Mouse (Mus musculus) right cerebral cortex, postnatal 25 days (tissue): ENCODE results near the gene Nif3l1.

Source experiments
- DNase-seq: peaks from one replicate; pipeline ENCODE4 v3.0.0; 2022

Gene Nif3l1

DNA sequence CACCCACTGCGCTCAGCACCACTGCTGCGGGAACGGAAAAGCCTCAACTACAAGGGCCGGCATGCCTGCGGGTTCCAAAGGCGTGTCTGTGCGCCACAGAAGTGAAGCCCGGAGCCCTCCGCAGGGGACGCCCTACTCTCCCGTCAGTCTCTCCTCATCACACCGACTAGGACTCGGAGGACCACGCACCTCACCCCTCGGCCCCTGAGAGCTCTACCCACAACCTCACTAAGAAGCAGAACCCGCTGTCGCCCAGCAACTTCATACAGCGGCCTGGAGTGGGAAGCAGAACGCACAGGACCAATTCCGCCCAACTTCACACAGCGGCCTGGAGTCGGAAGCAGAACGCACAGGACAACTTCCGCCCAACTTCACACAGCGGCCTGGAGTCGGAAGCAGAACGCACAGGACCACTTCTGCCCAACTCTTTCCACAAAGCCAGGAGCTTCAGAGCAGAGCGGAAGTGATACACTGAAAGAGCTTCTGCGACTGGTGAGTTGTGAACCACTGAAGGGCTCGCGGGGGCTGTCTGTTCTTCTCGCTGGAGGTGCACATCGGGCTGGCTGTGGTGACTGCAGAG lies at the start of gene Nif3l1, which contains the start of gene Ppil3:
Gene Nif3l1, plus strand, starts transcription at position 9 of the 580 bp plus-strand sequence.
Gene Ppil3, minus strand, starts transcription at position 344 of the 580 bp plus-strand sequence.
- DNase-seq = peak; percentile 90

- no peak for DNase-seq
Measured at GRCm38 (mm10) chr1:58395341-58395740, 49.6 kb upstream of the Nif3l1 start.

DNA sequence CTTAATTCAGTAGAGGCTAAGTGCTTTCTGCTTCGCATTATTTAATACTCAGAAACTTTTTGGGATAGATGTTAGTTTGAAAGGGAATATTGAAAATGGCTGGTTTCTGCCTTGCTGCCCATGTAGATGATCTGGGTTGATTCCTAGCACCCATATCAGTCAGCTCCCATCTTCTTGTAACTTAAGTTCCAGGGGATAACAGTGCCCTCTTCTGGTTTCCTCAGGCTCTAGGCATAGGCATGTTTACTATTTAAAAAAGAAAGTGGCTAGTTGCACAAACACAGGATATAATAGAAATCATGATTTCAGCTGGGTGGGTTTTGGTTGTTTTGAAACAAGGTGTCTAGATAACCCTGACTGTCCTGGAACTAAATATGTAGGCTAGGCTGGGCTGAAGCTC lies 48.8 kb upstream of the Nif3l1 start:
- no peak for DNase-seq

GRCm38 (mm10) chr1:58397731-58398130 lies 47.2 kb upstream of the Nif3l1 start:
- DNase-seq = no peak

DNA sequence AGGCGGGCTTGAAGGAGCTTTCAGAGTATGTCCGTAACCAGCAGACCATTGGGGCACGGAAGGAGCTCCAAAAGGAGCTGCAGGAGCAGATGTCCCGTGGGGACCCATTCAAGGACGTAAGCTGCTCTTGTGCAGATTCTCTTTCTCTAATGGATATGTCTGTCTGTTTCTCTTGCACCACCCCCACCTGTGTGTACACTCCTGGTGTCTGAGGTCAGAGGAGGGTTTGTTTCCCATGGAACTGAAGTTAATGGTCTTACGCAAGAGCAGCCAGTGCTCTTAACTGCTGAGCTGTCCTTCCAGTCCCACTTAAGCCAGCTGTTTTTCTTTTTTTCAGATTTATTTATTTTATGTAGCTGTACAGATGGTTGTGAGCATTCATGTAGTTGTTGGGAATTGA lies 43.6 kb upstream of the Nif3l1 start:
- DNase-seq = no peak

DNA sequence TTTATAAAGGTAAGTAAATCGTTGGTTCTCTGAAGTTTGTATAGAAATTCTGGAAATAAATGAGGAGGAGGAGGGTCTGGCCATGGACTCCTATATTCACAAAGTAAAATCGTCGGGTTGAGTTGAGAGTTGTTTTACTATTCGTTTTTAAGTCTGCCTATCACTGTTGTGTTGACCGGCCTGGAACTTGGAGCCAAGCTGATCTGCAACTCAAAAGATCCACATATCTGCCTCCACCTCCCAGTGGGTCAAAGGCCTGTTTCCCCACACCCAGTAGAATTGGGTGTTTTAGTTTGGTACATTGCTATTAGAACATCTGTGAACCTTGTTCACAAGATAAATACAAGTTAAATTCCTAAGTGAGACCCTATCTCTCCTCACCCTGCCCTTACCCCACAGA lies 41.2 kb upstream of the Nif3l1 start:
- no peak for DNase-seq

DNA sequence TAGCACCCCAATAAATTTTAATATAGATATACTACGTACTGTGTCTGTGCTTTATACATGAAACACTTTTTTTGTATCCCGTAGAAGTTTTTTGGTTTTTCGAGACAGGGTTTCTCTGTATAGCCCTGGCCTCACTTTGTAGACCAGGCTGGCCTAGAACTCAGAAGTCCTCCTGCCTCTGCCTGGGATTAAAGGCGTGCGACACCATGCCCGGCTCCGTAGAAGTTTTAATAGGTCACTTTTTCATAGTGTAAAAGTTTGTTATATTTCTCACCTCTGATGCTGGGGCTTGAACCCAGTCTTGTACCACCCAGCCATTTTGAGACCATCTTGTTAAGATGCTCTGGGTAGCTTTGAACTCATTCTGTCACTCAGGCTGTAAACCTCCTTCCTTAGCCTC lies 37.6 kb upstream of the Nif3l1 start:
- DNase-seq = no peak

GRCm38 (mm10) chr1:58408141-58408540 lies 36.8 kb upstream of the Nif3l1 start:
- DNase-seq = no peak

GRCm38 (mm10) chr1:58409553-58410197 lies 35.3 kb upstream of the Nif3l1 start:
- no peak for DNase-seq

- DNase-seq = no peak
Measured at GRCm38 (mm10) chr1:58410198-58410588, 34.8 kb upstream of the Nif3l1 start.

DNA sequence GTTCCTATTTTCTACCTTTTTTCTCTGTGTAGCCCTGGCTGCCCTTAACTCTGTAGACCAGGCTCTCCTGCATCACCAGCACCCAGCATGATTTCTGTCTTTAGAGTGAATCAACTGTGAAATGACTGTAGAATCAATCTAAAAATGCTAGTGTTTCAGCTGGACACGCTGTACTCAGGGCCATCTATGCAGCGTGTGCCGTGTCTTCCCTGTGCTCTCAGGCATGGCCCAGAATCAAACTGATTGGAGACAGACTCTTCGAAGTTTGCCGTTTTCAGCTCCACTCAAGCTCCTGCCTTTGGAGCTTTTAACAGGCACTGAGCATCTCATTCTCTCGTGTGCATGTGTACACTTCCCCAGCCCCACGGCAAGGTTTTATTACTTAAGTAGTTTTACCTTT lies 34.2 kb upstream of the Nif3l1 start:
- no peak for DNase-seq

DNA sequence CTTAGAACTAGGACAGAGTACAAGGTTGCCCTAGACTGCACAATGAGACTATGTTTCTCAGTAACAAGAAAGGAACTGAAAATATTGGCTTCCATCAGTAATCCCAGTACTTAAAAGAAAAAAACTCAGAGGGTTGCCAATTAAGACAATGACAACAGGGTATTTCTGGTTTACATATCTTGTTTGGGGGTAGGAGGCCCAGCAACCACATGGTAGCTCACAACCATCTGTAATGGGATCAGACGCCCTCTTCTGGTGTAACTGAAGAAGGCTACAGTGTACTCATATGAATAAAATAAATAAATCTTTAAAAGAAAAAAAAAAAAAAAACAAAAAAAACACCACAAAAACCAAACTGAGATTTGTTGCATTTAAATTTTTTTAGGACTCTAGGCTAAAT lies 29.5 kb upstream of the Nif3l1 start:
- DNase-seq = no peak

DNA sequence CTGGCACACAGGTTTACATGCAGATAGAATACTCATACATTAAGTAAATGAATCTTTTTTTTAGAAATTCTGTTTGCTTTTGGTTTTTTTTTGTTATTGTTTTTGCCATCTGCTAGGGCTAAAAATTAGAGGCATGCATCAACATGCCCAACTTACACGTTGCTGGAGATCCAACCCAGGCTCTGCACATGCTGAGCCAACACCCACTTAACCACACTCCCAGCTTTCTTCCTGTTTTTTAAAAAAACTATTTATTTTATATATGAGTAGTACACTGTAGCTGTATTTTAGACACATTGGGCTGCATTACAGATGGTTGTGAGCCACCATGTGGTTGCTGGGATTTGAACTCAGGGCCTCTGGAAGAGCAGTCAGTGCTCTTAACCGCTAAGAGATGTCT lies 28.9 kb upstream of the Nif3l1 start:
- no peak for DNase-seq

- DNase-seq = no peak
Measured at GRCm38 (mm10) chr1:58420032-58420431, 24.9 kb upstream of the Nif3l1 start.

DNA sequence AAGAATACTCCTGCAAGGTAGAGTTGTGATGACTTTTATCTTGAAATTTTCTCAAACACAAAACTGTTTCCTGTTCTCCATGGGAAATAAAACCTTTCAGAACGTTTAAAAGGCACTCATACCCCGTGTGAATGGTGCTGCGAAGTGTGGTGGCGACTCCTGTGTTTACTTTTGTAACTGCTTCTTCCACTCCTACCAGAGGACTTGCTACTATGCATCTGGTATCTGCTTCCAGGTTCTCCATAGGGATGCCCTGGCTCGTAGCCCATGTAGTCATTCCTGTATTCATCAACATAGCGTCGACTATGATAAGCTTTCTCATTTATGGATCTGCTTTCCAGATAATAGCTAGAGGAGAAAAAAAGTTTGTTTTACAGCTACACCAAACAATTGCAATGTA lies 24.0 kb upstream of the Nif3l1 start:
- no peak for DNase-seq

DNA sequence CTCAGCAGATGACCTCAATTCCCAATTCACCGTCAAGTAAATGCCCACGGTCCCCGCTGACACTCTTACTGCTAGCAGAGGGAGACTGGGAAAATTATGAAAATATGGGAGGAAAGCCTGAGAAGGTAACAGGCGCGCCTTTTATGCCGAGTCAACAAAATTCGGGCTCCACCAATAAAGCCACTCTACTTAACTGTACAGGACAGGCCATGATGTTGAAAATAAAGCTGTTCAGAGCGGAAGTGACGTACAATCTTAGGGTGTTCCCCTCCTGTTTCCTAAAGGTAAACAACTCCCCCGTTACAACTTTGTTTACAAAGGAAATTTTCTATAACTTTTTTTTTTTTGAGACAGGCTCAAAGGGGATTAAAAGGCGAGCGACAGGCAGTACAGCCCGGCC lies 22.1 kb upstream of the Nif3l1 start:
- no peak for DNase-seq

GRCm38 (mm10) chr1:58423371-58424248 lies 21.3 kb upstream of the Nif3l1 start, which contains the start of gene Clk1:
Gene Clk1, minus strand, starts transcription at chr1:58424066.
- DNase-seq = peak; percentile 93

- no peak for DNase-seq
Measured at GRCm38 (mm10) chr1:58424551-58424950, 20.4 kb upstream of the Nif3l1 start.

DNA sequence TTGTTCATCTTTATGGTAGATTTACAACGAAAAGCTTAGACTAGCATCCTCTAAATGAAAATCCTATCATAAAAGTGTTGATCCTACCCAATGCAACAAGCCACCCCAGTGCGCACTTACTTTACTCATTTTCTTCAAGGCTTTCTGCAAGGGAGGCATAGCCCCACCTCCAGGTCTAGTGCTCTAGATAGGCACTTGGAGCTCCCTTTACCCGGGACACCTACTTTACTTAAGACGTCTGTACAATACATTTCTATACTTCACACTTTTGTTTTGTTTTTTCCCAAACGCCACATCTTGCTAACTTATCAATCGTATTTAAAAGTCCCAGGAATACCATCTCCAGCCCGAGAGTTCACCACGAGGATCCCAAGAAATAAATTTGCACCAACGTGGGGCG lies 260 bp upstream of the Nif3l1 start:
- DNase-seq = no peak

DNA sequence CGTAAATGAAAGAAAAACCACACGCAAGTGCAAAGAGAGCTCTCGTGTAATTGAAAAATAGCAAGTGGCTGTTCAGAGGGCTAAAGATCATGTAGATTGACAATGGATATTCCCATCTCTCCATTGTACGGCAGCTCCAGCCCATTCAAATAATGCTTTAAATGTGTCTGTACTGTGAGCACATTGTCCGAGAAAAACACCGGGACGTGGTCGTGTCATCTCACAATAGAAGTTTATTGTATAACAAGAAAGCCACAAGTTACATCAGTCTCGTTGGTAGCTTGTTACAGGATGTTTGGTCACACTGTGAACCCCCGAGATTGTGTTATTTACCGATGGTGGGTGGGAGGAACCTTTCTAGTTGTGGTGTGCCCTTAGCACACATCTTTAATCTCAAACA lies 910 bp downstream of the Nif3l1 start:
- DNase-seq = no peak

DNA sequence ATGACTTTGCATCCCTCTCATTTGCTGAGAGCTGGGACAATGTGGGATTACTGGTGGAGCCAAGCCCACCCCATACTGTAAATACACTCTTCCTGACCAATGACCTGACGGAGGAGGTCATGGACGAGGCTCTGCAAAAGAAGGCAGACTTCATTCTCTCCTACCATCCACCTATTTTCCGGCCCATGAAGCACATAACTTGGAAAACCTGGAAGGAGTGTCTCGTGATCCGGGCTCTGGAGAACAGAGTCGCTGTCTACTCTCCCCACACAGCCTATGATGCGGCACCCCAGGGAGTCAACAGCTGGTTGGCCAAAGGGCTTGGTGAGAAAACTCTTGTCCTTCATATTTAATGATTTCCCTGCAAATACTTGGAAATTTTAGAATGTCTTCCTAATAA lies 2.8 kb downstream of the Nif3l1 start:
- DNase-seq = no peak

GRCm38 (mm10) chr1:58448396-58448795 lies 3.4 kb downstream of the Nif3l1 start:
- no peak for DNase-seq

- DNase-seq = no peak
Measured at GRCm38 (mm10) chr1:58454316-58454715, 9.4 kb downstream of the Nif3l1 start.

DNA sequence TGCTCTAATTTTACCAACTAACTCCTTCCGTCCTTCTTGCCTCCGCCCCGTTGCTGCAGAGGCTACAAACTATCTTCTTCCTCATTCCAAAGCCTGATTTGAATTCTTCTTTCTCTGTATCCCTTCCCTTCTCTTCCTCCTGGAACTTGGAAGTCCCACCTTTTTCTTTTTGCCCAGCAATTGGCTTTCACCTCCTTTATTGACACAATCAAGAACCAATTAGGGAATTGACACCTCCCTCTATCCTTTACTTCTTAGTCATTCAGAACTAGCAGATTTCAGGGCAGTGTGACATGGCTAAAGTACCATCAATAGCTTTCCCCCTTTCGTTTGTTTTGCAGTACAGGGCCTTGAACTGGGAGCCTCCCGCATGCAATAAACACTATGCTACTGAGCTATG lies 13.2 kb downstream of the Nif3l1 start:
- DNase-seq = no peak
